Mouse (Mus musculus): ENCODE measurements around the gene Gtf2h5. TPM values are rescaled to one million over a fixed set of nuclear protein-coding genes. Genes with fewer than 3 reads are reported as not detected.

The Gtf2h5 gene
- total RNA-seq (2014; rRNA removed), result 48.7 and 68.7 TPM in 2 replicates
- polyA plus RNA-seq (2015; fragmentation: Nextera tagmentation; extraction: Ambion mirVana), result 236 and 243 TPM in 2 replicates

DNA sequence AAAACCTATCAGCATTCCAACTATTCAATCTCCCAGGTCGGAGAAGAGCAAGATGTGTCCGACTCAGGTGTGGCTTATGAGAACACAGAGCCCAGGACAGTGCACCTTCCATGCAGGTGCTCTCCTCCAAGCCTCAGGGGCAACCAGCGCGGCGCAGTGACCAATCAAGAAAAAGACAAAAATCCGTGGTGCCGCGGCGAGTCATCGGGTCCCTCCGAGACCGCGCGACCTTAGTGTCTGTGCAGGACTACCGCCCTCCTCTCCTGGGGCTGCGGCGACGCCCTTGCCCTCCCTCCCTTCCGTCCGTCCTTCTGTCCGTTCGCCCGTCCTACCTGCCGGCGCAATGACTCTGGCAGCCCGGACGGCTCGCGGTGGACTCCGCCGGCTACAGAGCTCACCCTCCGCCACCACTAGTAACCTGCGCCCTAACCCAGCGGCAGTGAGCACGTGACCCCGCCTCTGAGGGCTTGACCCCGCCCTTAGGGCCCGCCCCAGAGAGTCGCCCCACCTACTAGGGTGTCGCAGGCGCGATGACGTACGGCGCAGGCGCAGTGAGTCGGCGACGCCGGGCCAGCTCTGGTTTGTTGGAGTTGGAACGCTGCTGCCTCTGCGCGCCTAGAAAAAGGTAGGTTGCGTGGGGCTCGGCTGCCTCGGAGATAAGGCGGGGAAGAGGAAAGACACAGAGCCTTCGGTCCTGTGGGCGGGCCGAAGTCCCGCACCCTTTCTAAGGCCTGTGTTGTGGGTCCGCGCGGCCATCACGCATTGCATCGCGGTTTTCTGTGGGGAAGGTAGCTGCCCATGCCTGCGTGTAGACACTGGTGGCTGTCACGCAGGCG lies at the start of gene Gtf2h5, which contains the start of gene Serac1:
Gene Gtf2h5, plus strand, starts transcription at position 500 of the 836 bp plus-strand sequence.
Gene Serac1, minus strand, starts transcription at position 455 of the 836 bp plus-strand sequence.
- TF ChIP-seq CTCF (IDR thresholded peaks at IDR 0.05), result no peak
- H3K27me3 ChIP-seq (ENCODE audit: insufficient read depth, low read length), result no peaks in the 10 kb centered on the region
- H3K4me3 ChIP-seq (ENCODE audit: low read depth, low read length), result peak within 1 kb of the TSS; percentile 83
- ATAC-seq (ENCODE audit: low FRiP score), result peak; percentile 98
- peak; percentile 98 for DNase-seq (ENCODE audit: low spot score)
- H3K9ac ChIP-seq (replicated peaks; ENCODE audit: low read length, poor library complexity, severe bottlenecking), result peak within 1 kb of the TSS; percentile 85
- H3K4me1 ChIP-seq (ENCODE audit: insufficient read depth, low read length), result peaks cover 8% of the 10 kb centered on the region; the same call in 1 of the 2 replicates
- WGBS, result under 1% methylated on average over 67 of the region's 70 CpGs
- peak within 1 kb of the TSS; percentile 86 for H3K27ac ChIP-seq (ENCODE audit: low read depth, low read length)
- H3K36me3 ChIP-seq (ENCODE audit: insufficient read depth, low read length), result peaks cover 4% of the 10 kb centered on the region
- peak within 1 kb of the TSS; percentile 73 for H3K4me2 ChIP-seq (ENCODE audit: low read depth, low read length, poor library complexity, severe bottlenecking)
- no peaks in the 10 kb centered on the region for H3K9me3 ChIP-seq (ENCODE audit: low read length)

DNA sequence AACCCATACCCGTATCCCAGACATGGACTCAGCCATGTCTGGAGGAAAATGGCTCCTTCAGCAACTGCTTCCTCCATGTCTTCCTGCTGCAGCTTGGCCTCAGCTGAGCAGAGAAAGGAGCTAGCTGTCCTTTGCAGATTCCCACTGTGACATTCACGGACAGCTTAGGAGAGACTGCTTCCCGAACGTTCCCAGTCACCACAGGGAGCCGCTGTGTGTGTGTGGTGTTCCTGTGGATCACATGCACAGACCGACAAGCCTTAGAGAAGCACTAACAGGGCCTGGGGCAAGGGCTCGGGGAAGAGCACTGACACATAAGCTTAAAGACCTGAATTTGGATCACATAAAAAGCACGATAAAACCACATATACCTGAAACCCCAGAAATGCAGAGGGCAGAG lies 43.9 kb upstream of the Gtf2h5 start:
- no peaks in the 10 kb centered on the region for H3K27me3 ChIP-seq (ENCODE audit: insufficient read depth, low read length)
- H3K9me3 ChIP-seq (ENCODE audit: low read length), result no peaks in the 10 kb centered on the region
- H3K4me2 ChIP-seq (ENCODE audit: low read depth, low read length, poor library complexity, severe bottlenecking), result no peak overlapping the region
- no peak overlapping the region for H3K4me3 ChIP-seq (ENCODE audit: low read depth, low read length)
- H3K4me1 ChIP-seq (ENCODE audit: insufficient read depth, low read length), result no peaks in the 10 kb centered on the region
- 27% methylated on average over 8 of the region's 8 CpGs for WGBS
- 0 out of 2 replicates have a peak, but pooled peaks have one; percentile 10 for TF ChIP-seq CTCF (IDR thresholded peaks at IDR 0.05)
- ATAC-seq (ENCODE audit: low FRiP score) (no peak), DNase-seq (ENCODE audit: low spot score) (peak; percentile 12)
- no peak overlapping the region for H3K9ac ChIP-seq (replicated peaks; ENCODE audit: low read length, poor library complexity, severe bottlenecking)
- no peaks in the 10 kb centered on the region for H3K36me3 ChIP-seq (ENCODE audit: insufficient read depth, low read length)
- no peak overlapping the region for H3K27ac ChIP-seq (ENCODE audit: low read depth, low read length)

DNA sequence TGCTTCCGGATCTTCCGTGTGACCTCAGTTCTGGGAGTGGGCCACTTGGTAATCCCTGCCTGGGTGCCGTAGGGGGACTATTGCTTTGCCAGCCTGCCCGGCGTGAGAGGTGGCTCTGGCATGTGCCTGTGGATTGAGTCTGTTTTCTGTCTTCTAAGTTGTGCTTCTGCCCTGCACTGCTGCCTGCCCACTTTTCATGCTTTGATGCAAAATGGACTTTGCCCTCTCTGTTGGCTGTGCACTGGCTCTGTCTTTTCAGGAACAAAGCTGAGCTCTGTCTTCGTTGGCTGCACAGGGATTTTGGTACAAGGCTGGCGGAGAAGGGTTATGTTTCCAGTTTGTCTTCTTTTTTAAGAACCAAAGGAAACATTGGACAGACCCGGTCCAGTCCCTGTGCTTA lies 43.1 kb upstream of the Gtf2h5 start:
- H3K9me3 ChIP-seq (ENCODE audit: low read length), result no peaks in the 10 kb centered on the region
- no peak overlapping the region for H3K9ac ChIP-seq (replicated peaks; ENCODE audit: low read length, poor library complexity, severe bottlenecking)
- H3K27me3 ChIP-seq (ENCODE audit: insufficient read depth, low read length), result no peaks in the 10 kb centered on the region
- H3K36me3 ChIP-seq (ENCODE audit: insufficient read depth, low read length), result no peaks in the 10 kb centered on the region
- TF ChIP-seq CTCF (IDR thresholded peaks at IDR 0.05), result no peak
- H3K4me3 ChIP-seq (ENCODE audit: low read depth, low read length), result no peak overlapping the region
- 80% methylated on average over 8 of the region's 8 CpGs for WGBS
- no peak overlapping the region for H3K4me2 ChIP-seq (ENCODE audit: low read depth, low read length, poor library complexity, severe bottlenecking)
- no peak for ATAC-seq (ENCODE audit: low FRiP score)
- DNase-seq (ENCODE audit: low spot score), result no peak
- no peaks in the 10 kb centered on the region for H3K4me1 ChIP-seq (ENCODE audit: insufficient read depth, low read length)
- no peak overlapping the region for H3K27ac ChIP-seq (ENCODE audit: low read depth, low read length)

DNA sequence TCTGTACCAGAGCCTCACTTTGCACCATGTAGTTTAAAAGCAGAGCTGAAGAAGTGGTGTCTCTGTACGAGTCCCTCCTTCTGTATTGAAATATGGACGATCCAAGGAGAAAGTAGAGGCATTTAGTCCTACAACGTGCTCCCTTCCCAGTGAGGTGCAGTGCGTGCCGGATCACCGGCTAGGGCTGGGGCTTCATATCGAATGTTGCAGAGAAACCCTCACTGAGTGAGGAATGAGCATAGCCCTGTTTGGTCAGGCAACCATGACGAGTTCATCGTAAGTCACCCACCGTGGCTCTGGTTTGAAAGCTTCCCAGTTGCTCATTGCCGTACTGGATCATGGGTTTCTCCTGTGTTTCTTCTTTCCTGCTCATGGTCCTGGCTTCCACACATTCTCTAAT lies 42.7 kb upstream of the Gtf2h5 start:
- Histone ChIP-seq H3K36me3 (ENCODE audit: insufficient read depth, low read length) (no peaks in the 10 kb centered on the region), H3K9ac (replicated peaks; ENCODE audit: low read length, poor library complexity, severe bottlenecking) (no peak overlapping the region), H3K4me3 (ENCODE audit: low read depth, low read length) (no peak overlapping the region), H3K27ac (ENCODE audit: low read depth, low read length) (no peak overlapping the region), H3K4me2 (ENCODE audit: low read depth, low read length, poor library complexity, severe bottlenecking) (no peak overlapping the region), H3K4me1 (ENCODE audit: insufficient read depth, low read length) (no peaks in the 10 kb centered on the region), H3K9me3 (ENCODE audit: low read length) (no peaks in the 10 kb centered on the region), H3K27me3 (ENCODE audit: insufficient read depth, low read length) (no peaks in the 10 kb centered on the region)
- ATAC-seq (ENCODE audit: low FRiP score) (no peak), DNase-seq (ENCODE audit: low spot score) (no peak)
- no peak for TF ChIP-seq CTCF (IDR thresholded peaks at IDR 0.05)
- WGBS, result 88% methylated on average over 11 of the region's 11 CpGs

DNA sequence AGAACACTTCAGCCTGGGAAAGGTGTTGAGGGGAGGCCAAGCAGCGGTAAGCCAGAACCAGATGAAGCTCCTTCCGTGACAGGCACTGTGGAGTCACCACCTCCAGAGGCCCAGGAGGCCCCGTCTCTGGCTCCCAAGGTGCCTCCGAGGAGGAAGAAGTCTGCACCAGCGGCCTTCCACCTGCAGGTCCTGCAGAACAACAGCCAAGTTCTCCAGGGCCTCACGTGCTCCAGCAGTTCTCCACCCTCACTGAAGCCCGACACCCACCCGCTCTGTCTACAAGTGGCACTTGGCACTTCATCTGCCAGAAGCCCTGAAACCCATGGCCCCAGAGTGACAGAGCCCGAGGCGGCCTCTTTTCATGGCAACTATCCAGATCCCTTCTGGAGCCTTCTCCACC lies 42.1 kb upstream of the Gtf2h5 start:
- WGBS, result 89% methylated on average over 10 of the region's 10 CpGs
- DNase-seq (ENCODE audit: low spot score), result no peak
- no peaks in the 10 kb centered on the region for H3K36me3 ChIP-seq (ENCODE audit: insufficient read depth, low read length)
- no peak overlapping the region for H3K4me3 ChIP-seq (ENCODE audit: low read depth, low read length)
- H3K9me3 ChIP-seq (ENCODE audit: low read length), result no peaks in the 10 kb centered on the region
- H3K27me3 ChIP-seq (ENCODE audit: insufficient read depth, low read length), result no peaks in the 10 kb centered on the region
- no peak overlapping the region for H3K27ac ChIP-seq (ENCODE audit: low read depth, low read length)
- H3K4me1 ChIP-seq (ENCODE audit: insufficient read depth, low read length), result no peaks in the 10 kb centered on the region
- no peak for TF ChIP-seq CTCF (IDR thresholded peaks at IDR 0.05)
- H3K4me2 ChIP-seq (ENCODE audit: low read depth, low read length, poor library complexity, severe bottlenecking), result no peak overlapping the region
- ATAC-seq (ENCODE audit: low FRiP score), result no peak
- no peak overlapping the region for H3K9ac ChIP-seq (replicated peaks; ENCODE audit: low read length, poor library complexity, severe bottlenecking)

DNA sequence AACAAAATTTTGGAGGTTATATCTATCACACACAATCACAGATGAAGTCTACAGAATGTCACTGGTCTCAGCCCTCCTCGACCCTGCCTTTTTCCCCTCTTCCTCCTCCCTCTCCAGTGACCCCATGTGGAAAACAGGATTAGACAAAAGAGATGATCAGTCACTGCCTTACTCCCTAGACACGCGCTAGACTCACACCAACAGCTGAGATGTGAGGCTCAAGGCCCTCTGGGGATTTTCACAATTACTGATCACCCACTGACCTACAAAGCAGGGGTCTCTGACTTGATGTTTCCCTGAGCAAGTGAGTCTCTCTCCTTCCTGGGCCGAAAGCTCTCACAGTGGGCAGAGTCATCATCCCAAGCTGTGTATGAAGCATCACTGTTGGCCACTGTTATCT lies 26.8 kb upstream of the Gtf2h5 start:
- Histone ChIP-seq H3K4me1 (ENCODE audit: insufficient read depth, low read length) (no peaks in the 10 kb centered on the region), H3K9me3 (ENCODE audit: low read length) (no peaks in the 10 kb centered on the region), H3K4me3 (ENCODE audit: low read depth, low read length) (no peak overlapping the region), H3K27ac (ENCODE audit: low read depth, low read length) (no peak overlapping the region), H3K9ac (replicated peaks; ENCODE audit: low read length, poor library complexity, severe bottlenecking) (no peak overlapping the region), H3K27me3 (ENCODE audit: insufficient read depth, low read length) (no peaks in the 10 kb centered on the region), H3K4me2 (ENCODE audit: low read depth, low read length, poor library complexity, severe bottlenecking) (no peak overlapping the region), H3K36me3 (ENCODE audit: insufficient read depth, low read length) (peaks cover 28% of the 10 kb centered on the region; the same call in 1 of the 2 replicates)
- 50% methylated on average over 4 of the region's 4 CpGs for WGBS
- TF ChIP-seq CTCF (IDR thresholded peaks at IDR 0.05), result no peak
- DNase-seq (ENCODE audit: low spot score) (no peak), ATAC-seq (ENCODE audit: low FRiP score) (no peak)

All from midbrain, postnatal 0 days (tissue).